Mouse (Mus musculus): Measurements from ENCODE around the gene Tceal6. TPM values are rescaled to one million over a fixed set of nuclear protein-coding genes. Genes with fewer than 3 reads are reported as not detected.
"Not testable (repeated sequence)": the region's sequence is repeated elsewhere in the genome, so short reads cannot be mapped to it uniquely, and the experiment has no call there.

Tceal6 gene
- 0.26 and 0.44 TPM in 2 replicates for polyA plus RNA-seq (2015; fragmentation: Nextera tagmentation; extraction: Ambion mirVana)

- no peaks in the 10 kb centered on the region for H3K9me3 ChIP-seq (ENCODE audit: low read length)
- H3K27me3 ChIP-seq (replicated peaks; ENCODE audit: insufficient read depth, low read length) = no peaks in the 10 kb centered on the region
- H3K36me3 ChIP-seq (ENCODE audit: insufficient read depth, low read length) = no peaks in the 10 kb centered on the region
- H3K4me3 ChIP-seq (ENCODE audit: low read depth, low read length) = no peak within 1 kb of the TSS
- no peak within 1 kb of the TSS for H3K27ac ChIP-seq (ENCODE audit: low read length)
- H3K9ac ChIP-seq (replicated peaks; ENCODE audit: low read depth) = no peak within 1 kb of the TSS
- 14% methylated on average over 9 of the region's 13 CpGs for WGBS
- DNase-seq (ENCODE audit: low spot score) (no peak), ATAC-seq (no peak)
- H3K4me1 ChIP-seq (ENCODE audit: insufficient read depth, low read depth, low read length) = no peaks in the 10 kb centered on the region
- no peak for TF ChIP-seq CTCF (IDR thresholded peaks at IDR 0.05)
- TF ChIP-seq EP300 (IDR thresholded peaks at IDR 0.05) = no peak
- H3K4me2 ChIP-seq (replicated peaks; ENCODE audit: low read depth, low read length) = no peak within 1 kb of the TSS
Measured at GRCm38 (mm10) chrX:135210436-135211221, at the start of gene Tceal6. TSS of gene Tceal6 (minus strand) at chrX:135210687.

GRCm38 (mm10) chrX:135209773-135210435, 583 bp downstream of the Tceal6 start:
- not testable (repeated sequence) for DNase-seq (ENCODE audit: low spot score); H3K9me3 ChIP-seq (ENCODE audit: low read length); ATAC-seq; H3K27me3 ChIP-seq (replicated peaks; ENCODE audit: insufficient read depth, low read length); H3K9ac ChIP-seq (replicated peaks; ENCODE audit: low read depth); H3K4me1 ChIP-seq (ENCODE audit: insufficient read depth, low read depth, low read length); H3K36me3 ChIP-seq (ENCODE audit: insufficient read depth, low read length); H3K27ac ChIP-seq (ENCODE audit: low read length); H3K4me2 ChIP-seq (replicated peaks; ENCODE audit: low read depth, low read length); H3K4me3 ChIP-seq (ENCODE audit: low read depth, low read length)
- WGBS = 15% methylated on average over 17 of the region's 21 CpGs

- not testable (repeated sequence) for DNase-seq (ENCODE audit: low spot score); ATAC-seq; H3K27ac ChIP-seq (ENCODE audit: low read length); H3K4me3 ChIP-seq (ENCODE audit: low read depth, low read length); H3K9me3 ChIP-seq (ENCODE audit: low read length); H3K9ac ChIP-seq (replicated peaks; ENCODE audit: low read depth); H3K27me3 ChIP-seq (replicated peaks; ENCODE audit: insufficient read depth, low read length); H3K36me3 ChIP-seq (ENCODE audit: insufficient read depth, low read length); H3K4me1 ChIP-seq (ENCODE audit: insufficient read depth, low read depth, low read length); H3K4me2 ChIP-seq (replicated peaks; ENCODE audit: low read depth, low read length)
- WGBS = no CpG with 5 or more reads among the region's 6 CpGs
Measured at GRCm38 (mm10) chrX:135189924-135190323, 20.6 kb downstream of the Tceal6 start.

- not testable (repeated sequence) for H3K36me3 ChIP-seq (ENCODE audit: insufficient read depth, low read length); H3K9me3 ChIP-seq (ENCODE audit: low read length); H3K4me3 ChIP-seq (ENCODE audit: low read depth, low read length); DNase-seq (ENCODE audit: low spot score); H3K4me2 ChIP-seq (replicated peaks; ENCODE audit: low read depth, low read length); H3K4me1 ChIP-seq (ENCODE audit: insufficient read depth, low read depth, low read length); H3K27ac ChIP-seq (ENCODE audit: low read length); H3K9ac ChIP-seq (replicated peaks; ENCODE audit: low read depth); ATAC-seq; H3K27me3 ChIP-seq (replicated peaks; ENCODE audit: insufficient read depth, low read length)
- no CpG with 5 or more reads among the region's 3 CpGs for WGBS
Measured at GRCm38 (mm10) chrX:135188661-135189060, 21.8 kb downstream of the Tceal6 start.

- 100% methylated on average over 4 of the region's 14 CpGs for WGBS
- not testable (repeated sequence) for H3K27me3 ChIP-seq (replicated peaks; ENCODE audit: insufficient read depth, low read length); H3K4me1 ChIP-seq (ENCODE audit: insufficient read depth, low read depth, low read length); H3K4me3 ChIP-seq (ENCODE audit: low read depth, low read length); ATAC-seq; H3K9ac ChIP-seq (replicated peaks; ENCODE audit: low read depth); H3K27ac ChIP-seq (ENCODE audit: low read length); H3K36me3 ChIP-seq (ENCODE audit: insufficient read depth, low read length); H3K4me2 ChIP-seq (replicated peaks; ENCODE audit: low read depth, low read length); H3K9me3 ChIP-seq (ENCODE audit: low read length); DNase-seq (ENCODE audit: low spot score)
Measured at GRCm38 (mm10) chrX:135177532-135177931, 33.0 kb downstream of the Tceal6 start, which contains the start of gene Gm15023. TSS of gene Gm15023 (minus strand) at chrX:135177632.

Other genes with a start within 250 kb of the Tceal6 start
- gene Nxf2, start 245.9 kb downstream of the Tceal6 start, polyA plus RNA-seq (2015; fragmentation: Nextera tagmentation; extraction: Ambion mirVana) = 0.27 and 0.31 TPM in 2 replicates
- 3.9 and 4.7 TPM in 2 replicates for gene Zmat1, start 201.5 kb downstream of the Tceal6 start, polyA plus RNA-seq (2015; fragmentation: Nextera tagmentation; extraction: Ambion mirVana)
- 0.05 TPM in 1 of 2 replicates, not detected in the other for gene Gm15023, start 33.1 kb downstream of the Tceal6 start, polyA plus RNA-seq (2015; fragmentation: Nextera tagmentation; extraction: Ambion mirVana)
- gene Pramel3, start 91.6 kb upstream of the Tceal6 start, polyA plus RNA-seq (2015; fragmentation: Nextera tagmentation; extraction: Ambion mirVana) = not detected in 2 replicates
- 0.02 TPM in 1 of 2 replicates, not detected in the other for gene Gm5128, start 162.6 kb upstream of the Tceal6 start, polyA plus RNA-seq (2015; fragmentation: Nextera tagmentation; extraction: Ambion mirVana)
- gene Gm7903, start 223.1 kb upstream of the Tceal6 start, polyA plus RNA-seq (2015; fragmentation: Nextera tagmentation; extraction: Ambion mirVana) = not detected in 2 replicates

Measured in lung, postnatal 0 days (tissue).